Mouse (Mus musculus) spleen, adult 18-20 months (tissue): ENCODE data around the gene Cfdp1.

Source experiments
- DNase-seq, 2 experiments: peaks; one replicate each; pipeline ENCODE4 v3.0.0; 2022; ENCODE audit warnings: mixed read lengths in 2 of 2

The Cfdp1 gene

GRCm38 (mm10) chr8:111789200-111789599, 64.9 kb downstream of the Cfdp1 start:
- no peak for DNase-seq

GRCm38 (mm10) chr8:111788497-111788896, 65.6 kb downstream of the Cfdp1 start:
- DNase-seq, result no peak

- DNase-seq, result no peak
Observed at GRCm38 (mm10) chr8:111788085-111788484, 66.0 kb downstream of the Cfdp1 start.

GRCm38 (mm10) chr8:111787683-111788082, 66.4 kb downstream of the Cfdp1 start:
- DNase-seq, result no peak

- DNase-seq, result no peak
Observed at GRCm38 (mm10) chr8:111786701-111787588, 67.1 kb downstream of the Cfdp1 start.

- no peak for DNase-seq
Observed at GRCm38 (mm10) chr8:111786116-111786515, 68.0 kb downstream of the Cfdp1 start.

- no peak for DNase-seq
Observed at GRCm38 (mm10) chr8:111782671-111783394, 71.3 kb downstream of the Cfdp1 start.

- DNase-seq, result no peak
Observed at GRCm38 (mm10) chr8:111782161-111782560, 71.9 kb downstream of the Cfdp1 start.

- DNase-seq, result no peak
Observed at GRCm38 (mm10) chr8:111780697-111781424, 73.2 kb downstream of the Cfdp1 start.

GRCm38 (mm10) chr8:111779690-111780089, 74.4 kb downstream of the Cfdp1 start:
- DNase-seq, result no peak

- DNase-seq, result no peak
Observed at GRCm38 (mm10) chr8:111778801-111779200, 75.3 kb downstream of the Cfdp1 start.

- DNase-seq, result no peak
Observed at GRCm38 (mm10) chr8:111776492-111776891, 77.6 kb downstream of the Cfdp1 start.

- DNase-seq, result no peak
Observed at GRCm38 (mm10) chr8:111775766-111776165, 78.3 kb downstream of the Cfdp1 start.

GRCm38 (mm10) chr8:111773476-111773875, 80.6 kb downstream of the Cfdp1 start:
- no peak for DNase-seq

GRCm38 (mm10) chr8:111773057-111773456, 81.0 kb downstream of the Cfdp1 start:
- DNase-seq, result no peak

GRCm38 (mm10) chr8:111772083-111772482, 82.0 kb downstream of the Cfdp1 start:
- no peak for DNase-seq

- no peak for DNase-seq
Observed at GRCm38 (mm10) chr8:111771625-111772020, 82.5 kb downstream of the Cfdp1 start.

GRCm38 (mm10) chr8:111770958-111771624, 83.0 kb downstream of the Cfdp1 start:
- DNase-seq, result no peak

- no peak for DNase-seq
Observed at GRCm38 (mm10) chr8:111769764-111770428, 84.2 kb downstream of the Cfdp1 start.

- DNase-seq, result no peak
Observed at GRCm38 (mm10) chr8:111769296-111769695, 84.8 kb downstream of the Cfdp1 start.

- no peak for DNase-seq
Observed at GRCm38 (mm10) chr8:111768651-111769050, 85.4 kb downstream of the Cfdp1 start.

- DNase-seq, result no peak
Observed at GRCm38 (mm10) chr8:111765616-111766015, 88.5 kb downstream of the Cfdp1 start.
